Mouse (Mus musculus): ENCODE data around the gene Hist2h2ac. TPM values are rescaled to one million over a fixed set of nuclear protein-coding genes. Genes with fewer than 3 reads are reported as not detected.
A peak's percentile ranks its signal among the peaks of the same experiment; 100 is the strongest.
"Not testable (repeated sequence)": the region's sequence is repeated elsewhere in the genome, so short reads cannot be mapped to it uniquely, and the experiment has no call there.

The Hist2h2ac gene
- polyA plus RNA-seq, 1 experiment: 149 TPM

DNA sequence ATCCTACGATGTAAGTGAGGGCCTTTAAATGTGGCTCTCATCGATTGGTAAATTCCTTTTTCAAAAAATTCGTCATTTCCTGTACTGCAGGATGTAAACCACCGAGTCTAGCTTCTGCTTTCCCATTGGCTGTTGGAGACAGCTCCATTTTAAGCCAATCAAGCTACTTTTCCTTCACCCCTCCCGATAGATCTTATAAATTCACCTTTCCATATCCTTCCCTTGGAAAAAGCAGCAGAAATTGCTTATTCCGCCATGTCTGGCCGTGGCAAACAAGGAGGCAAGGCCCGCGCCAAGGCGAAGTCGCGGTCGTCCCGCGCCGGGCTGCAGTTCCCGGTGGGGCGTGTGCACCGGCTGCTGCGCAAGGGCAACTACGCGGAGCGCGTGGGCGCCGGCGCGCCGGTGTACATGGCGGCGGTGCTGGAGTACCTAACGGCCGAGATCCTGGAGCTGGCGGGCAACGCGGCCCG is 984 bp downstream of the Hist2h2ac start, which contains the start of the genes Bola1 and Hist2h2ab:
TSS of gene Bola1 (minus strand) at position 49 of the 470 bp plus-strand sequence.
TSS of gene Hist2h2ab (plus strand) at position 205 of the 470 bp plus-strand sequence.
- H3K4me1 ChIP-seq (replicated peaks; ENCODE audit: control insufficient read depth, insufficient read depth, low read length): peaks cover 18% of the 10 kb centered on the region
- H3K4me3 ChIP-seq (ENCODE audit: control insufficient read depth, insufficient read depth, low read length): peak within 1 kb of the TSS; percentile 80
- H3K27ac ChIP-seq (ENCODE audit: control insufficient read depth, insufficient read depth, low read length): peak within 1 kb of the TSS; percentile 98
- peak; percentile 79 for DNase-seq
- H3K27me3 ChIP-seq (ENCODE audit: control insufficient read depth, insufficient read depth, low read length): no peaks in the 10 kb centered on the region
- TF ChIP-seq CTCF (IDR thresholded peaks at IDR 0.05; ENCODE audit: borderline replicate concordance, control insufficient read depth, extremely low read depth, insufficient read depth, low read length, poor library complexity) (peak; percentile 42; the same call in 1 of the 2 replicates), POLR2A (IDR thresholded peaks at IDR 0.05; ENCODE audit: control insufficient read depth, extremely low read depth, insufficient read depth, low read length, poor library complexity) (peak; percentile 86)
- WGBS: under 1% methylated on average over 37 of the region's 37 CpGs
- no peaks in the 10 kb centered on the region for H3K36me3 ChIP-seq (ENCODE audit: control insufficient read depth, insufficient read depth, low read length)

DNA sequence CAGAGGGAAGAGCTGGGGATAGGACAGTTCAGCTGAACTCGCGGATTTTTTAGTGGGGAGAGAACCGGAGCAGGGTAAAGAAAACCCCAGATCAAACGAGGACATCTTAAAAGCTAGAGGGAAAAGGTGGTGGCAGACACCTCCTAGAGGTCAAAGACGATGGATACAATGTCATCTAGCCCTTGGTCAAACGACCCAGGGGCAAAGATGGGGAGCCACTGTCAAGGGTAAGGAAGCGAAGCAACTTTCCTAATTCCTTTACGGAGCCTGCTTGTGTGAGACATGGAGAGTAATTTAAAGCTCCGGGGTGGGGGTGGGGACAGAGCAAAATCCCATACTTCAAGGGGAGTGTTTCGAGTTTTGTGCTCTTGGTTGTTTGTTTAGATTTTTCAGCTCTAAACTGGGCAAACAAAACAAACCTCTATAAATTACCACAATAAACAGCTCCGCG is 1.5 kb downstream of the Hist2h2ac start:
- H3K27me3 ChIP-seq (ENCODE audit: control insufficient read depth, insufficient read depth, low read length): no peaks in the 10 kb centered on the region
- H3K4me1 ChIP-seq (replicated peaks; ENCODE audit: control insufficient read depth, insufficient read depth, low read length): peaks cover 17% of the 10 kb centered on the region
- under 1% methylated on average over 12 of the region's 12 CpGs for WGBS
- peak overlapping the region; percentile 49 for H3K4me3 ChIP-seq (ENCODE audit: control insufficient read depth, insufficient read depth, low read length)
- peak; percentile 56 for DNase-seq
- no peaks in the 10 kb centered on the region for H3K36me3 ChIP-seq (ENCODE audit: control insufficient read depth, insufficient read depth, low read length)
- TF ChIP-seq CTCF (IDR thresholded peaks at IDR 0.05; ENCODE audit: borderline replicate concordance, control insufficient read depth, extremely low read depth, insufficient read depth, low read length, poor library complexity) (no peak), POLR2A (IDR thresholded peaks at IDR 0.05; ENCODE audit: control insufficient read depth, extremely low read depth, insufficient read depth, low read length, poor library complexity) (no peak)
- peak overlapping the region; percentile 90 for H3K27ac ChIP-seq (ENCODE audit: control insufficient read depth, insufficient read depth, low read length)

DNA sequence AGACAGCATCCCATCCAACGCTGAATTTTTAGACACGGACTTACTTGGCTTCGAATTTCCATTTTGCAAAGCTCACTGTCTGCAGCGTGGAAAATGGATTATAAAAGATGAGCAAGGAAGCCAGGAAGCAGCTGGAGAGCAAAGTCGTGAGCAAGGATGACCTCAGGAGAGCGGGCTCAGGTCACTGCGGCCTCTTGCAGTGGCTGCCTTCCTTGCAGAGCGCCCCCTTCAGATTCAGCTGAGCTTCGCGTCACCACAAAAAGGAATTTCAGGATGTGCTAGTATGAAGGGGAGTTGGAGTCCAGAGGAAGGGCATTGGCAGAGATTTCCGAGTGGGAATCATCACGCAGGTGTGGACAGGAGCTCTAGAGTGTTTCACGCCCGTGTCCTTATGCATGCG is 11.4 kb downstream of the Hist2h2ac start:
- no peak overlapping the region for H3K27ac ChIP-seq (ENCODE audit: control insufficient read depth, insufficient read depth, low read length)
- DNase-seq: no peak
- TF ChIP-seq CTCF (IDR thresholded peaks at IDR 0.05; ENCODE audit: borderline replicate concordance, control insufficient read depth, extremely low read depth, insufficient read depth, low read length, poor library complexity) (no peak), POLR2A (IDR thresholded peaks at IDR 0.05; ENCODE audit: control insufficient read depth, extremely low read depth, insufficient read depth, low read length, poor library complexity) (no peak)
- H3K4me3 ChIP-seq (ENCODE audit: control insufficient read depth, insufficient read depth, low read length): no peak overlapping the region
- no peaks in the 10 kb centered on the region for H3K27me3 ChIP-seq (ENCODE audit: control insufficient read depth, insufficient read depth, low read length)
- H3K4me1 ChIP-seq (replicated peaks; ENCODE audit: control insufficient read depth, insufficient read depth, low read length): no peaks in the 10 kb centered on the region
- WGBS: 61% methylated on average over 15 of the region's 15 CpGs
- H3K36me3 ChIP-seq (ENCODE audit: control insufficient read depth, insufficient read depth, low read length): no peaks in the 10 kb centered on the region

DNA sequence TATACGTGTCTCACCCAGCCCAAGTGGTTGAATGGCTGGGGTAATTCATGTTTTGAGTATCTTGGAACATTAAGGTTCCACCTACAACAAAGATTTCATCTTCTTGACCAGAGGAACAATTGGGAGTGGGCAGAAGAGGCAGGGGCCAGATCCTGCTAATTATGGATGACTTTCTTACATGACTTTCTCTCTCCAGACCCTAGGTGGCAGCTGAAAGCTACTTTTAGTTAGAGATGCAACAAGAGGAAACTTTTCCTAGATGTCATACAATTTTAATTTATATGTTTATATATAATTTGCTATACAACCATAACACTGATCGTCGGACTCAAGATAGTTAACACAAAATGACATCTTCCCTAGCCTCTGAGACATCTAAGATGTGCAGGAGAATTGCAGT is 12.9 kb downstream of the Hist2h2ac start:
- no peak for DNase-seq

DNA sequence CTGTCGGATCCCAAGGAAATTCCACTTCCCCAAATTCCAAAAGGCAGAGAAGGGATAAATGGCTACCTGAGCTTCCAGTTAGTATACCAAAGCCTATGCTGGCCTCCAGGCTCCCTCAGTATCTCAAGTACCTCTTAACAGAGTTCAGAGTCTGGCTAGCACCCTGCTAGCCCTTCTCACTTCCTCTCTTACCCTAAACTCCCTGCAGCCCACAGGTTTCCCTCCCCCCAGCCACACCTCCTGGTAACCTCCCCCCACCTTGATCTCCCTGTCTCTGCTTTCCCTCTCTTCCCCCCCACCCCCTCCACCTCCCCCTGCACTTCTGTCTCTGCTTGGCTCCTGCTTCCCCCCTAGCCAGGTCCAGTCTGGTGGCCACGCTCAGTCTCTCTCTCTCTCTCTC is 20.9 kb downstream of the Hist2h2ac start:
- no peak overlapping the region for H3K4me3 ChIP-seq (ENCODE audit: control insufficient read depth, insufficient read depth, low read length)
- no peaks in the 10 kb centered on the region for H3K27me3 ChIP-seq (ENCODE audit: control insufficient read depth, insufficient read depth, low read length)
- DNase-seq: no peak
- no peak overlapping the region for H3K27ac ChIP-seq (ENCODE audit: control insufficient read depth, insufficient read depth, low read length)
- H3K4me1 ChIP-seq (replicated peaks; ENCODE audit: control insufficient read depth, insufficient read depth, low read length): peaks cover 20% of the 10 kb centered on the region
- 64% methylated on average over 2 of the region's 2 CpGs for WGBS
- no peak for TF ChIP-seq POLR2A (IDR thresholded peaks at IDR 0.05; ENCODE audit: control insufficient read depth, extremely low read depth, insufficient read depth, low read length, poor library complexity)
- TF ChIP-seq CTCF (IDR thresholded peaks at IDR 0.05; ENCODE audit: borderline replicate concordance, control insufficient read depth, extremely low read depth, insufficient read depth, low read length, poor library complexity): no peak
- H3K36me3 ChIP-seq (ENCODE audit: control insufficient read depth, insufficient read depth, low read length): no peaks in the 10 kb centered on the region

More for the DNA sequence above, 12.9 kb downstream of the Hist2h2ac start:
- TF ChIP-seq POLR2A (IDR thresholded peaks at IDR 0.05; ENCODE audit: control insufficient read depth, extremely low read depth, insufficient read depth, low read length, poor library complexity) (no peak), CTCF (IDR thresholded peaks at IDR 0.05; ENCODE audit: borderline replicate concordance, control insufficient read depth, extremely low read depth, insufficient read depth, low read length, poor library complexity) (no peak)
- 73% methylated on average over 3 of the region's 3 CpGs for WGBS
- no peaks in the 10 kb centered on the region for H3K36me3 ChIP-seq (ENCODE audit: control insufficient read depth, insufficient read depth, low read length)
- H3K4me1 ChIP-seq (replicated peaks; ENCODE audit: control insufficient read depth, insufficient read depth, low read length): no peaks in the 10 kb centered on the region
- H3K4me3 ChIP-seq (ENCODE audit: control insufficient read depth, insufficient read depth, low read length): no peak overlapping the region
- H3K27ac ChIP-seq (ENCODE audit: control insufficient read depth, insufficient read depth, low read length): no peak overlapping the region
- H3K27me3 ChIP-seq (ENCODE audit: control insufficient read depth, insufficient read depth, low read length): no peaks in the 10 kb centered on the region

DNA sequence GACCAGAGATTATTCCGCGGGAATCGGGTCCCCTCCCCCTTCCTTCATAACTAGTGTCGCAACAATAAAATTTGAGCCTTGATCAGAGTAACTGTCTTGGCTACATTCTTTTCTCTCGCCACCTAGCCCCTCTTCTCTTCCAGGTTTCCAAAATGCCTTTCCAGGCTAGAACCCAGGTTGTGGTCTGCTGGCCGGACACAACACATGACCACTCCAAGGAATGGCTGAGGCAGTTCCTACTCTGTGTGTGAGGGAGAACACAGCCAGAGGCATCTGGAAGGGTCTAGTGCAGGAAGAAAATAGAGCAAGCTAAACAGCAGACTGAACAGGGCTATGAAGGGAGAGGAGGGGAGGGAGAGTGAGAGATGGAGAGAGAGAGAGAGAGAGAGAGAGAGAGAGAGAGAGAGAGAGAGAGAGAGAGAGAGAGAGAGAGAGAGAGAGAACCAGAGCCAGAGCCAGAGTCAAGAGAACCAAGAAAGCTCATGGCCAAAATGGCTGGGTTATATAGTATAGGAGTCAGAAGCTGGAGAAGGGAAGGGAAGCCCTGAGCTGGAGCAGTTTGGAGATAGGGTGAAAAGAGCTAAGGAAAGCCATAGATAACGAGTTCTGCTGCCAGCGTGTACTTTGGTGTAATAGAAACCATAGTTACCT is 22.0 kb downstream of the Hist2h2ac start:
- WGBS: 35% methylated on average over 8 of the region's 8 CpGs
- not testable (repeated sequence) for H3K27me3 ChIP-seq (ENCODE audit: control insufficient read depth, insufficient read depth, low read length); H3K27ac ChIP-seq (ENCODE audit: control insufficient read depth, insufficient read depth, low read length); DNase-seq; H3K4me3 ChIP-seq (ENCODE audit: control insufficient read depth, insufficient read depth, low read length); H3K36me3 ChIP-seq (ENCODE audit: control insufficient read depth, insufficient read depth, low read length)
- peaks cover 22% of the 10 kb centered on the region for H3K4me1 ChIP-seq (replicated peaks; ENCODE audit: control insufficient read depth, insufficient read depth, low read length)

All from thymus, adult 2 months (tissue).